Mouse (Mus musculus): Measurements from ENCODE around the gene Pbx1.

DNA sequence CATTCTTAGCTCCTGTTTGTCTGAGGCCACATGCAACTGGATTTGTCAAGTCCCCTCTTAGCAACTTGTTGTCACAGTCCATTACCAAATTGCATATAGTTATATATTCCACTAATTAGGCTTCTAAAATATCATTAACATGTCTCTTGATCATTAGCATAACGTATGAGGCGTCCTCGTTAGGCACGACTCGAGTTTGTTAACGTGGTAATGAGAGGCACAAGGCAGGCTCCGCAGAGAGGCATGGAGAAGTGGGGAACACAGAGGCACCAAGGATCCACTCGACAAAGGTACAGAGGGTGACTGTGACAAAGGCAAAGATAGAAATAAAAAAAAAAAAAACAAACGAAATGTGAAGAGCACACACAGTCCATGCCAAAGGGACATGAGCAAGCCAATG lies 61.1 kb downstream of the Pbx1 start:
- TF ChIP-seq CTCF (IDR thresholded peaks at IDR 0.05; ENCODE audit: low read depth) (no peak), EP300 (IDR thresholded peaks at IDR 0.05; ENCODE audit: low read depth) (no peak)
